Mouse (Mus musculus) frontal cortex, postnatal 25 days (tissue): ENCODE data around the gene Abo.

ENCODE experiments used
- DNase-seq, 2 experiments: peaks; one replicate each; pipeline ENCODE4 v3.0.0; 2022; ENCODE audit warnings: low spot score in 2 of 2

The Abo gene

GRCm38 (mm10) chr2:26870666-26871065 lies 5.9 kb upstream of the Abo start:
- DNase-seq = no peak

- DNase-seq = no peak
These were observed 1.9 kb downstream of the Abo start for GRCm38 (mm10) chr2:26862856-26863255.

- DNase-seq = no peak
These were observed 17.1 kb downstream of the Abo start for GRCm38 (mm10) chr2:26847706-26848105.

GRCm38 (mm10) chr2:26832478-26832877 lies 32.3 kb downstream of the Abo start:
- no peak for DNase-seq

- DNase-seq = no peak
These were observed 36.7 kb downstream of the Abo start for GRCm38 (mm10) chr2:26828047-26828446.

GRCm38 (mm10) chr2:26827261-26827975 lies 37.4 kb downstream of the Abo start:
- DNase-seq = no peak
